Mouse (Mus musculus) heart, adult 11 months (tissue): ENCODE data around the gene Mlycd.
A peak's percentile ranks its signal among the peaks of the same experiment; 100 is the strongest.

ENCODE experiments used
- DNase-seq: peaks from one replicate; pipeline ENCODE4 v3.0.0; 2022

Mlycd gene

DNA sequence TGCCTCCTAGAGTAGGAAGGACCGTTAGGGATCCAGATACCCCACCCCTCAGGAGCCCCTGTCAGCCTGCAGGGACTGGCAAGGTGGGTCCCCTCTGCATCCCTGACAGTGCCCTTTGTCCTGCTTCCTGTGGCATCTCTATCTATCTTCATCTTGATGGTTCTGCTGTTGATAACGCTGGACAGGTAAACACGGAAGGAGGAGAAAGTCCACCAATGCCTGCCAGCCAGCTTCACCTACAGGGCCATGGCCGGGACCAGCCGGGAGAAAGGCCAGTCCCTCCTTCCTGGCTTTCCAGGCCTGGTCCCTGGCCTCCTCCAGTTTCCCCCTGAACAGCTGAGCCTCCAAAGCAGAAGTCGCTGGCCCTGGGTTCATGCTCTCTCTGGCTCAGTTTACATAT is 39.9 kb downstream of the Mlycd start:
- no peak for DNase-seq

DNA sequence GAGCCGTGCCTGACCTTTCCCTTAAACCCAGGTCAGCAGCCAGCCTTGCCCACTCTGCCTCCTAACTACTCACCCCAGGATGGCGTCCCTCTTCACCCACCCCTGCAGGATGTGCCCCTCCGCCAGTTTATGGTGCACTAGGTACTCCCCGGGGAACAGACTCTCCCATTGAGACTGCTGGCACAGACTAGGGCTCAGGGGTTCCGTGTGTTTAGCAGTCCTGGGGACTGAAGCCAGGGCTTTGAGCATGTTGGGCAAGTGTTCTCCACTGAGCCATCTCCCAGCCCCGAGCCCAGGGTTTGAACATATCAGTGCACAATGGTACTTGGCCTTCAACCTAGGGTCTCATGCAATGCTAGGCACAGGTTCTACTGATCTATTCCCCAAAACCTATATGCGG is 40.8 kb downstream of the Mlycd start:
- DNase-seq = no peak

DNA sequence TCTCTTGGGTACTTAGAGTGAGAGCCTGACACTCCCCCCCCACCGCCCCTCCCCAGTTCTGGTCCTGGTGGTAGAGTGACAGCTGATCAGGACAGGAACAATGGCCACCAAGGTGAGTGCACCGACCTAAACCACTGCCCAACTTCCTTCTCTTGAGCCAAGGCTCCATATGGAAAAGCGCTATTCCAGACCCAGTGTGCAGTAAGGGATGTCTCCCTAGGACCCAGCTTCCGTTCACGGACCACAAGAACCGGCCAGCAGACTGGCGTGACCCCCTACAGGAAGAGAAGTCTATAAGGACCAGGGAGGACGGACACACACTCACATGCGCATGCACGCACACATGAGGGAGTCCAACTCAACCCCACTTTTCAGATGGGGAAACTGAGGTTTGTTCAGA is 41.7 kb downstream of the Mlycd start:
- peak; percentile 97 for DNase-seq

DNA sequence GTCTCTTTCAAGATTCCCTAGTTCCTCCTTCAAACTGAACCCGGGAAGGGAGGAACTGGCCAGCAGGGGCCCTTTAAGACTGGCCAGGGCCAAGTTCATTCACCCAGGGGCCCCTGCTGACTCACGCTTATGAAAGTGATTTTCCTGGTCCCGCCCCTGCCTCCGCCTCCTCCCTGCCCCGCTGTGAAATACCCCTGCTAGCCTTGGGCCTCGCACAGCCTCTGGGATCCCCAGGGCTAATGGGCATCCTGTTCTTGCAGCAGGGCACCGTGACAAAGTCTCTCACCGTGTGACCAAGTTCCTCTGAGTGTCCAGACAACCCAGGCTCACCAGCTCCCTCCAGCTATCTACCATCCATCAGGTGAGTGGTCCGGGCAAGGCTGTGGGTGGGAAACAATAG is 42.3 kb downstream of the Mlycd start:
- peak; percentile 100 for DNase-seq

DNA sequence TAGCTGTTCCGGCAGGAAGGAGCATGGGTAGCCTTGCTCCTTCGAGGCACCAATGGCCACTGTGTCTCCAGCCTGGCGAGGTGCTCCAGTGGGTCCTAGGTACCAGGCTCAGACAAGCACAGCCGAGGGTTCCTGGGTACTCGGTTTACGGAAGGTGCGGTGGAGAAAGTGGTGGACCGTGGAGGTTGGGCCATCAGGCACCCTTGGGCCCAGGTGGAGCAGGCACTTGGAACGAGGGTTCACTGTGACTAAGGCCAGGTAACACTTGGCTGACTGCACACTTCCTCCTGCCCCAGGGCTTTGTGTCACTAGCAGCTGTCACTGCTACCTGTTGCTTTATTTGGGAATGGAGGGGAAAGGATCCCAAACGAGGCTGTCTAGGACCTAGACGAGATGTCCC is 42.8 kb downstream of the Mlycd start:
- DNase-seq = peak; percentile 95

DNA sequence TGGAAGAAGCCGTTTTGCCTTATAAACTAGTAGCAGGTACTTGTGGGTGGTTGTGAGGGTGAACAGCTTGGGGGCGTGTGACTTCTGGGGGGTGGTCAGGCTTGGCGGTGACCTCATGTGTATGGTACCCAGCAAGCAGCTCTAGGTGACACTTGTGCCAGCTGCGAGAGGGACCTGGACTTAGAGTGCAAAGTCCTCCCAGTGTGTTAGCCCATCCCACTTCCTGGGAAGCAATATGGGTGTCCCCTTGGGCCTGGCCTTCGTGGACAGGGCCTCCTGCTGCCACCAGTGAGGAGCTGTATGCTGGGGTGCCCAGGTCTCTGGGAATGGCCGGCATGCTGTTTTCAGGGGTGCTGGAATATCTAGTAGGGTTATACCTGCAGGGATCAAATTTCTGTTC is 44.2 kb downstream of the Mlycd start:
- DNase-seq = no peak

DNA sequence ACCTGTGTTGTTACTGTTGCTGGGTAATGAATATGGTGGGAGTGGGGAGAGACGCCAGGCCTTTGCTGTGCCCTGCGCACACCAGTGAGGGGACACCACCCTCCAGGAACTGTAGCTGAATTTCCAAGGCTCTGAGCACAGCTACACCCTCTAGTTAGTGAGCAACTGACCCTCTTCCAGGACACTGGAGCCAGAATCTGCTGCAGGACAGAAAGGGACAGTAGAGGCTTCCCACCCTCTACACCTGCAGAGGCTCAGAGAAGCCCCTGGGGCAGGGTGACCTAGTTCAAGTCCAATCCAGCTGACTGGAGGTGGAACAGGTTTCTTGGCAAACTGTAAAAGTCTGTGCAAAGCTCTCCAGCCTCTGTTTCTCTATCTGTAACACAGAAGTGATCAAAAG is 44.7 kb downstream of the Mlycd start:
- DNase-seq = peak; percentile 85

DNA sequence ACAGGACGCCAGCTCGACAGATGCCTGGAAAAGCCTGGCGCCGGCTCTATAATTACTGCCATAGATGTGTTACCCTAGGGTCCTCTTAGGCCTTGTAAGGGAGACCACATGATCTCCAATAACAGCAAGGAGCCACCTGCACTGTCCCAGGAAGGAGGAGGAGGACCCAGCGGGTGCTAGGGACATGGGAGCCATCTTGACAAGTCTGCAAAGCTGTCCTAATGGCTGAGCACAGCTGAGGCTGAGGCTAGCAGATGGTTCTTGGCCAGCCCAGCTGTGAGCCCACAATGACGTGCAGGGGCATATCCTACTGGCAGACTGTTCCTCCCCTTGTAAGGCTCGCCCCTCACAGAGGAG is 45.2 kb downstream of the Mlycd start:
- DNase-seq = no peak

DNA sequence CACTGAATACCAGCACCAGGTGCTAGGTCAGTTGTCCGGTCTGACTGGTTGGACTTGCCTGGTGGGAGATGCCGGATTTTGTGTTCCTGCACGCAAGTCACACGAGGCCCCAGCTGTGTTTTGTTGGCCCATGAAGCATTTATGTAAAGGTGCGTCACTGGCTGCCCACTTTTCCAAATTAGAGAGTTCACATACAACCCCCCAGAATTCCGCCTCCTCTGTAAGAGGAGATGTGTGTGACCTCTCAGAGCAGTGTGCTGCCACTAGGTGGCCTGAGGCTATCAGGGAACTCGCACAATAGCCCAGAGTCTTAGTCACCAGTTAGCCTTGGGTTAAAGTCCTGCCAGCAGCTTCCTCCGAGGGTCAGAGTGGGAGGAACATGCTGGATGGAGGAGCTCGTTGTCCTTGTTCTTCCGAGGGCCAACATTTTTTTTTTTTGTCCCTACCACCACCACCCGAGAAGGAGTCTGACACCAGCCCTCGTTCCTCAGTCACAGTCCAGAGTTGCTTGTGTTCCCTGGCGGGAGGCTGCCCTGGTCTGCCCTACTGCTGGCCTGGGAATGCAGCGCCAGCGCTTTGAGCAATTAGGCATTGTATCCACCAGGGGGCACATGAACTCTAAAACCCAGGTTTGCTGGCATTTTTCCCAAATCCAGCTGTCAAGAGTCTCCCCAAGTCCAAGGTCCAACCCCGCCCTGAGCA is 45.7 kb downstream of the Mlycd start:
- peak; percentile 98 for DNase-seq

DNA sequence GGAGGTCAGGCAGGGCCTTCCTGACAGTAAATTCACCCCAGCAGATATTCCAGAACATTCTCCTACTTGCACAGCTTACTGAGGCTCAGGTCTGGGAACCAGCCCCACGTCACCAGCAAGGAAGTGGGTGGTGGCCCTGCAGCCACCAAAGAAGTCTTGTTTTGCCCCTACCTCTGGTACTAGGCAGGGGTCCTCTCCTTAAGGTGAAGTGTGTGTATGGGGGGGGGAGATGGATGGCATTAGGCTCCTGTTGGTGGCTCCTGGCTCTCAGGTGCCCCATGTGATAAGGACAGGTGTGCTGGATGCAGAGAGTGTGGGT is 46.2 kb downstream of the Mlycd start:
- DNase-seq = no peak

DNA sequence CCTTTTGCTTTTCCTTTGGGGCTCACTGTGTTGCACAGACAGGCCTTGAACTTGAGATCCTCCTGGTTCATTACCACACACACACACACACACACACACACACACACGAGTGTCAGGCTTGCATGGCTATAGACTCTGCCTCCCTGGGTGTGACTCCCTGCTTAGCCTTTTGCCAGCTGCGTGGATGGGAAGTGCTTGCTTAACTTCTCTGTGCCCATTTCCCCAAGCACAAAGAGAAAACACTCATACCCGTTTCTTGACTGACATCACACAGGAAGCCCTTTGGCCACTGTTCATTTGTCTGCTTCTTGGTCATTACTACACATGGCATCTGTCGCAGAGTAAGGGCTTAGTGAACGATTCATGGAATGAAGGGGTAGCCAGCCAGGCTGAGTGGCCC is 47.3 kb downstream of the Mlycd start:
- no peak for DNase-seq

DNA sequence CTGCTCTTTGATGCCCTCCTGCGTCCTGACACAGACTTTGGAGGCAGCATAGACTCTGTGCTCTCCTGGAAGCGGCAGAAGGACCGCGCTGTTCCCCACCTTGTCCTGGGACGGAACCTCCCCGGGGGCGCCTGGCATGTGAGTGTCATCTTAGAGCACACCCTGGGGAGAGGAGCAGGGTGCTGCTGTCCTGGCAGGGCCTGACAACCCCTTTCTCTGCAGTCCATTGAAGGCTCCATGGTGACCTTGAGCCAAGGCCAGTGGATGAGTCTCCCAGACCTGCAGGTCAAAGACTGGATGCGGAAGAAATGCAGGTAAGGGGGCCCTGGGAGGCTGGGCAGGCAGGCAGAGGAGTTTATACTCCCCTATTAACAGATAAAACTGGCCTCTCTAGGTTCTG is 48.3 kb downstream of the Mlycd start:
- DNase-seq = no peak

DNA sequence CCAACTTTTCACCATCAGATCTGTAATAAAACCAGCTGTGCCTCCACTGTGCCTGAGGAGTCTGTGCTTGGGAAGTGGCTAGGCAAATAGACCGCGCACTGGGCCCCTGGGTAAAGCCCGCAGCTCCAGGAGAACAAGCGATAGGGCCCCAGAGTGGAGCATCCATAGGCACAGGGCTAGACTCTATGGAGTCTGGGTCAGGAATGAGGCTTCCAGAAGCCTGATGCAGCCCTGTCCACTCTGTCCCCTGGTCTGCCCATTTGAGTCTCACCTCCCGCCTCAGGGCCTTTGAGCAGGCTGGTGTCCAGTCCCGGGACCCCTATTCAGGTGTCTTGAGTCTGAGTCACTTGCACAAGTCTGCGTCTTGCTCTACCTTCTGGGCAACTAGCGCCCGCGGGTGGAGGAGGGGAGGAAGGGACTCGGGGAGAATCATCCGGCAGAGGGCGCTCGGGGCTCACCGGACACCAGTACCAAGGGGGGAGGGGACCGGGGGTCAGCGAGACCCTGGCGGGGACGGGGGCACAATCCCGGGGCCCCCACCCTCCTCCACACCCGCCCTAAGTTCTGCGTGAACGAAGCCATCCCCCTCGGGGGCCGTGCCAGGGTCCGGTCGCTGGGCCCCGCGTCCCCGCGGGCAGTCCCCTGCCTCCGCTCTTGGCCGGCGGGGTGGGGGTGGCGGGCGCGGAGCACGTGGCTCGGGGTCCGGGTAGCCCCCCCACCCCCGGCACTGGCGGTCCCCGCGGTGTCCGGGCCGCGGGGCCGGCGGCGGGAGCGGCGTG is 51.7 kb downstream of the Mlycd start, which contains the start of gene Necab2:
Necab2 (plus strand) TSS at position 509 of the 779 bp plus-strand sequence.
- peak; percentile 97 for DNase-seq

DNA sequence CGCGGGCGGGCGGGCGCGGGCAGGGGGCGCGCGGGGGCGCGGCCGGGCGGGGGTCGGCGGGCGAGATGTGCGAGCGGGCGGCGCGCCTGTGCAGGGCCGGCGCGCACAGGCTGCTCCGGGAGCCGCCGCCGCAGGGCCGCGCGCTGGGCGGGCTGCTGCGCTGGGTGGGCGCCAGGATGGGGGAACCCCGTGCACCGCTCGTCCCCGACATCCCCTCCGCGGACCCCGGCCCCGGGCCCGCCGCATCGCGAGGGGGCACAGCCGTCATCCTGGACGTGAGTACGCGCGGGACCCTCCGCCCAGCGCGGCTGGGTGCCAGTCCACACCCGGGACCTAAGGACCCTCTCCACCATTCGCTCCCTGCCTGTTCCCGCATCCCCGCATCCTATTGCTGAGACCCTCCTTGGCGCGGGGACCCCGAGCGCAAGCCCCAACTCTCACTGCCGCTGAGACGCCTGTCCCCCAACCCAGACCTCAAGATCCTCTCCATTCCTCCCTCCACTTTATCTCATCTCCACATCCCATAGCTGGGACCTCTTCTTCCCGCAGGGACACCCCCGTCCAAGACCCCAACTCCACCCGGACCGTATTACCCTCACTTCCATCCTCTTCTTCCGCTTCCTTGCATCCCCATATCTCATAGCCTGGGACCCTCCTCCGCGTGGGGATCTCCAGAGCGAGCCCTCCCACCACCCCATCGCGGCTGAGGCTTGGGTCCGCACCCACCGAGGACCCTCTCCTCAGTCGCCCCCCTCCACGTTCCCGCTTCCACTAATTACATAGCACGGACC is 52.5 kb downstream of the Mlycd start:
- DNase-seq = no peak

DNA sequence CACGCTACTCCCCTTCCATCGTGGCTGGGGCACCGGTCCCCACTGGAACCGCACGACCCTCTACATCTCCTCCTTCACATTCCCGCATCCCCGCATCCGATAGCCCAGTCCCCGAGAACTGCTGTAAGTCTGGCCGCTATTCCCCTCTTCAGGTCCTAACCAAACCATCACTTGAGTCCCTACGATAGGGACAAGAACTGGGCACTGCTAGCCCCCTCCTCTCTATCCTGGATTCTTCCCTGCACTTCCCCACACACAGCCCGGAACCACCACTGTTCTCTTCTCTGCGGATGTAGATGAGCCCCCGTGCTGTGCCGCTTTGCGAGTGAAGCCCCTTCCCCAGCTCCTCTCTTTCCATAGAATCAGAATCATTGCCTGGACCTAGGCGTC is 53.1 kb downstream of the Mlycd start:
- no peak for DNase-seq

DNA sequence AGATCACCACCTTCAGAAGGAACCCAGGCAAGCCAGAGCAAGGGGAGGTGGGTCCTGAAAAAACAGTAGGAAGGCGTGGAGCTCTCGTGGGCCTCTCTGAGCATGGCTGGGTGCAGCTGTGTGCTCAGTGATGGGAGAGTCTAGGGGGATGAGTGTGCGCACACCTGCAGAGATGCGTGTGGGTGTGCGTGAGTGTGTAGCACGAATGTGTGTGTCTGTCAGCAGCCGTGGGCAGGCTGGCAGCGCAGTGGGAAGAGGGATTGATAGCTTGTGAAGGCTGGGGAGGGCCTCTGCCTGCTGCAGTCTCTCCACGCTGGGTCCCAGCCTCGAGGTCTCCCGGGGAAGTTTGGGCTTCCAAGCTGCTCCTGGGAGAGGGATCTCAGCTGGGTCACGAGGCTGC is 54.9 kb downstream of the Mlycd start:
- no peak for DNase-seq

DNA sequence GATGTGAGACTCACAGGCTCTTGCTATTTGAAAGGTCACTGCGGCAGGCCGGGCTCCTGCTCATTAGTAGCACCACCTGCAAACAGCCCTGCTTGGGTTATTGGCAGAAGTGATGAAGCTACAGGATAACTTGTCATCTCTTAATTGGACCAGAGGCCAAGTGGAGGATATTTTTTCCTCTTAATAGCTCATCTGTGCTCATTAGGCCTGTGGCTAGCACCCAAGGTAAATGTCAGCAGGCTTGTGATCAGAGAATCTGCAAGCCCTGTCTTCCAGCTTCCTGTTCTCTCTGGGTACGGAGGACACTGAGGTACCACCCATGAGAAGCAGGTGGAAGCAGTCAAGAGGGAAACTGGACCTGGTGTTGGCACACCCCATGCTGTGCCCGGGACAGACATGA is 56.5 kb downstream of the Mlycd start:
- DNase-seq = no peak

DNA sequence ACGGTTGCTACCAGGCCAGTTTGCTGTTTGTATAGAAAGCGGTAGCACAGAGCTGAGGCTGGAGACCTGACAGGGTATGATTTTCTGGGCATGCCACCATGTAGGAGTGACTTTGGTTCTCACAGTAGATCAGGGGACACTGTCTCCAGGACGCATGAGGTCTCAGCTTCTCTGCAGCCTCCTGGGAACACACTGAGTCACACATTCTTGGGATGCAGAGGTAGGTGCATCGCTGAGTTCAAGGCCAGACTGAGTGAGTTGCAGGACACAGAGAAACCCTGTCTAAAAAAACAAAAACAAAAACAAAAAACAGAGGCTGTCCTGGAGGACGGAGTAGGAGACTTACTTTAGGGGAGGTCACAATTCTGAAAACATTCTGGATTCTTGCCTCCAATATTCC is 58.2 kb downstream of the Mlycd start:
- peak; percentile 76 for DNase-seq

DNA sequence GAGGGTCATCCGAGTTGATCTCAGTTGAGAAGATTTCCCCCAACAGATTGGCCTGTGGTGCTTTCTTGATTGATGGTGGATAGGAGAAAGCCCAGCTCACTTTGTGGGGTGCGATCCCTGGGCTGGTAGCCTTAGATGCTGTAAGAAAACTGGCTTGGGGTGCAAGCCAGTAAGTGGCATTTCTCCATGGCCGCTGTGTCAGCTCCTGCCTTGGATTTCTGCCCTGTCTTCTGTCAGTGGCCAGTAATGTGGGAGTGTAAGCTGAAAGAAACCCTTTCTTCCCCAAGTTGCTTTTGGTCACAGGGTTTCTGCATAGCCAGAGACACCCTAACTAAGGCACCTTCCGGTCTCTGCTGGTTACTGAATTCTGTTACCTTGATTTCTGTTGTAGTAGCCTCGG is 61.4 kb downstream of the Mlycd start:
- DNase-seq = no peak

DNA sequence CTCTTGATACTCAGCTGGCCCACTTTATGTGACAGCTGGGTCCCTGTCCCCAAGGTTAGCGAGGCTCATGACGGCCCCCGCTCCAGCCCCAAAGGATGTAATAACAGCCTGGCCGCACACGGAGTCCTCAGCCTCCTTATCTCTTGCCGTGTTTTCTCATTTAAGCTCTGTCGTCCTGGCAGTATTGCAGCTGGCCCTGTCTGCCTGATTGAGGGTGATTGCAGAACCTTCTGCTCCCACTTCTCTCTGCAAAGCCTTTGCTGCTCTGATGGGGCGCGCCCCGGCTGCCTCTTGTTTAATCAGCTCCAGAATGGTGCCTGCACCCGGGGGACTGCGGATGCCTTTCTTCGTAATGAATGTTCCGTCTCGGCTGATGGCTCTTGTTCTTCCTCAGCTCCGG is 65.0 kb downstream of the Mlycd start:
- no peak for DNase-seq
